Mouse (Mus musculus) layer of hippocampus, adult 18-20 months (tissue): Measurements from ENCODE around the gene Wif1. TPM values are rescaled to one million over a fixed set of nuclear protein-coding genes. Genes with fewer than 3 reads are reported as not detected.

Experiments
- DNase-seq, 2 experiments: peaks; one replicate each; pipeline ENCODE4 v3.0.0; 2022; ENCODE audit warnings: low spot score in 2 of 2
- long read RNA-seq: library from polyadenylated mRNA; stranded (forward); transcript quantifications from one replicate; pipeline ENCODE4 v2.0.0, GENCODE M21; 2021
- total RNA-seq, 2 experiments: library from RNA; stranded (reverse); gene quantifications; 2 replicates each; pipeline ENCODE4 v1.2.3; 2021

Gene Wif1
- total RNA-seq, result 1 to 10 TPM in 1 of 2 experiments, under 1 TPM in 1; 0.62 to 1.2 TPM
- long read RNA-seq, result 0 reads

GRCm38 (mm10) chr10:121033826-121034568 is at the start of gene Wif1:
TSS of gene Wif1 (plus strand) at chr10:121033960.
- peak in 1 of 2 experiments; percentile 46 for DNase-seq

GRCm38 (mm10) chr10:121002135-121002534 is 31.6 kb upstream of the Wif1 start:
- DNase-seq, result no peak

GRCm38 (mm10) chr10:121011496-121011895 is 22.3 kb upstream of the Wif1 start:
- DNase-seq, result no peak

DNA sequence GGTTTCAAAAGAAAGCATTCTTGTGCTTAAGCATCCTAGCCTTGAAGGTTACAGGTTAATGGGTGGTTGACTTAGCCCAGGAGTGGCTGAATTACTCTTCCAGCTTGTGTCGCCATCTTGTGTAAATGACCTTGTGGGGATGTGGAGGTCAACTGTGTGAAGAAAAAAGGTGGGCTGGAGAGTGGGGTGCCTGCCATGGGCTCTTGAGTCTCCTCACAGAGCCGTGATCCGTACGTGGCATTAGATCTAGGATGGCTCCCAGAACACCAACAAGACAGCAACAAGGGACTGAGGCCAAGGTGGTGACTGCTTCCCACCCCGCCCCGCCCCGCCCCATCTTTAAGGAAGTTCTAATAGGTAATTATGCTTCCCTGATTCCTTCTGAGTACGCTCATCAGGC is 17.5 kb upstream of the Wif1 start:
- no peak for DNase-seq

DNA sequence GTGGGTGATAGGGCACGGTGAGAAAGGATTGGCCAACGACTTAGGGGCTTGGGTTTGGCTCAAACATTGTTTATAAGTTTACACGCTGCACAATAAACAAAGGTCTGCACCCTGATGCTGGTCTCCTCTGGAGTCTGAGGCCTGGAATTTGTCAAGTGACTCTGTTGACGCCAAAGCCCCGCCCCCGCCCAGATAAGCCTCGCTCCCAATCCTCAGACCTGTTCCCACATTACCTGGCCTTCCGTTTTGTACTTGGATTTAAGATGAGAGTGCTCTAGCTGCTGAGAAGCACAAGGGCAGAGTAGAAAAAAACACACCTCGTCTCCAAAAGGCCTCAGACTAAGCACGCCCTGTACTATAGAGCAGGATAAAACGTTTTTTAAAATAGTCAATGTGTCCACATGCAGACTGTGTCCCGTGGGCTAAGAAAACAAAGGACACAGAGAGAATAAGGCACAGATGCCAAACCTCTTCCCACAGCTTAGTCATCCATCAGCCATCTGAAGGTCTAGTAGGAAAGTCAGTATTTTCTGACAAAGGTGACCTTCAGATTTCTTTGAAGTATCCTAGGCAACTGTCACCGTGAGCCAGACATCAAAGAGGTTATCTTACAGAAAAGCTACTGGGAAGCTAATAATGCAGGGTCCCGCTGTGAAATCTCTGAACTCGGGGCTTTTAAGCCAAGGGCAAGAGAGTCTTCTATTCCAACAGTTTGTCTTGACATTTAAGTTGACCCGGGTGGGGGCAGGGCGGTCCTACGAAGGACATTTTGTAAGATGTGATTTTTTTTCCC is 16.9 kb upstream of the Wif1 start:
- DNase-seq, result no peak

GRCm38 (mm10) chr10:121022951-121023350 is 10.8 kb upstream of the Wif1 start:
- DNase-seq, result no peak

DNA sequence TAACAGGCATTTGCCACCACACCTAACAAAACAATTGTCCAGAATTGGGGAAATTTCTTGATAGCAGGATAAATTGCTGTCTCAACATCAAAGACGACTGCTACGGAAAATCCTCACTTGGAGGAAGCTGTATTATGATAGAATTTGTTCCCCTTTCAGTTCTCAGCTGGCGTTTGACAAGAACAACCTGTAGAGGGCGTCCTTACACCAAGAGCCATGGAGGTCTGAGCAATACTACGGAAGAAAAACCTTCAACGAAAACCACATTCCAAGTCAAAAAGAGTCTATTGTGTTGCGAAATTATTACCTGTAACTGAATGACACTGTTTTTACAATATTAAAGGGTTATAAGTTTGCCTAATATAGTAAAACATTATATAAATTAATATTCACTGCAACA is 2.0 kb upstream of the Wif1 start:
- DNase-seq, result peak in 1 of 2 experiments; percentile 14

DNA sequence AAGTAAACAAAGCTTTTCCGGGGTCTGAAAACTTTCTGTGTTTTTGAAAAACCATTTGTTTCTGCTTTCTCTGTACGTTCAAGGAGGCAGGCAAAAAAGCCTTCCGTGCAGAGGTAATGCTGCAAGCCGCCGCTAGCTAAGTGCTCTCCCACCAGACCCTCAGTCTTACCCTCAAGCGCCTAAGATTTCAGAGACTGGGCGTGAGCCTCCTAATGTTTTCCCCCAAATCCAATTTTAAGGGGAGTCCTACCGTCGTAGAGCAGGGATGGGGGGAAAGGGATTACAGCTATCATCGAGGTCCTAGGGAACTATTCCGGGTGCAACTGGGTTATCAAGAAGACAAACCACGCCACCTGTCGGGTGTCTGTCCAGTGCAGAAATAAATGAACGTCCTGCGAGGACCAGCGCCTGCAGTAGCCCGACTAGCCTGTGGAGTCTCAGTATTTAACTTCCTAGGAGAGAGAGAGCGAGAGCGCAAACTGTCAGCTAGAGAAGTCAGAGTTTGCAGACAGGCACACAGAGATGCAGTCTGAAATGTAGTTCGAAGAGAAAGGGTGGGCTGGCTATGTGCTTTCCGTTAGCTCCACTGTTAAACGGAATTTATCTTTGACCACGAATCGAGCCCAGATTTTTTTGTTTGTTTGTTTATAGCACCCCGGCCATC is 500 bp upstream of the Wif1 start:
- DNase-seq, result peak; percentile 14 to 40

DNA sequence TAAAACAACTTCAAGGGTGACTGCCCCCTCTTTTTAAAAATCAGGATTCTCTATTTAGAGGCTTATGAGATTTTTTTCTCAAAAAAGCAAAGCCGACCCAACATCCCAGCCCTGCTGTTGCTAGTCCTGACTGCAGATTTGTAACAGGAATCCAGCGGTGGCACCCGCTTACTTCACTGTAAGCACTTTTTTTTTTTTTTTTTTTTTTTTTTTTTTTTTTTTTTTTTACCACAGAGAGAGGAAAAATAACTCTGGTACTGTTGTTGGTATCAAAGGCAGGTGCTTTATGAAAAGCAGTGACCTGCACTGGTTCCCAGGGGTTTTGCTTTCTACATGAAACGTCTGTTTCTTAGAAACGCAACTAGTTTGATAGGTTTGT is 798 bp downstream of the Wif1 start:
- DNase-seq, result no peak

DNA sequence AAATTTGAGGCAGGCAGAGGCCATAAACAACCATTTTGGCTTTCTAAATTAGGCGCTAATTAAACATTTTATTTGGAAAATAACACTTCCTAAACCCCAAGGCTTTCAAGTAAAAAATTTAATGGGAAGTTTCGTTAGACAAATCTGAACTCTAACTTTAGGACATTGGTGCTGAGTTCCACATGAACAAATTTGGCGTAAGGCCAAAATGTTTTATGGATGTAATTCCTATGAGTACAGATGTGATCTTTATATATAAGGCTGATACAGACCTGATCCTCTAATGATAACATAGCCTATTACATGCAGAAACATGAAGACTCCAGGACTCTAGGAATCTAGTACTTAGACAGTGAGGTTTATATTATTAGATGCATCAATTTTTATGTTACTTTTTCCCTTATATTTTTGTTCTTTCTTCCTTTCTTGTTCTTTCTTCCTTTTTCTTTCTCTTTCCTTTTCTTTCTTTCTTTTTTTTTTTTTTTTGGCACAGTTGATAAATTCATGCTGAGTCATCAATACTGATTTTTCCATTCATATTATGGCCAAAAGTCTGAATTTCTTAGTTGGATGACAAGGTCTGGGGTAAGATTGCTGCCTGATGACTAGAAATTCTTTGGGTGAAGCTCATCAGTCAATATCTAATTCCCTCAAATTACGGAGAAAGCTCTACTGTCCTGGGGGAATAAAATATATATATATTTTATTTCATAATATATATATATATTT is 5.0 kb downstream of the Wif1 start:
- DNase-seq, result no peak

DNA sequence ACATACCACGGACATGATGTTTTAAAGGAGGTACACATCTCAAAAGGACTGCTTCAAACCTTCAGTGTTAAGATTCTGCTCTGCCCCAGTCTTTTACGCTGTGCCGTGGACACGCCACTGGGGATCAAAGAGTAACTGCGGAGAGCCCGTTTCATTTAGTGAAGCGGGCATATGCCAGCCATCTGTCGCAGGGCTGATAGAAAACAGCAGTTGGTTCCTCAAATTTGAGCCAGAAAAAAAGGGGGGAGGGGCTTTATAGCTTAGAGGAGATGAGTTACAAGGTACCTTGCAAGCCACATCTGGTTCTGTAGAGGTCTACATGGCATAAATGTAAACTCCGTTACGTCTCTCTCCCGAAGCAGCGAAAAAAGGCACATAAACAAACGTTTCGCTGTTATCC is 7.2 kb downstream of the Wif1 start:
- DNase-seq, result no peak

DNA sequence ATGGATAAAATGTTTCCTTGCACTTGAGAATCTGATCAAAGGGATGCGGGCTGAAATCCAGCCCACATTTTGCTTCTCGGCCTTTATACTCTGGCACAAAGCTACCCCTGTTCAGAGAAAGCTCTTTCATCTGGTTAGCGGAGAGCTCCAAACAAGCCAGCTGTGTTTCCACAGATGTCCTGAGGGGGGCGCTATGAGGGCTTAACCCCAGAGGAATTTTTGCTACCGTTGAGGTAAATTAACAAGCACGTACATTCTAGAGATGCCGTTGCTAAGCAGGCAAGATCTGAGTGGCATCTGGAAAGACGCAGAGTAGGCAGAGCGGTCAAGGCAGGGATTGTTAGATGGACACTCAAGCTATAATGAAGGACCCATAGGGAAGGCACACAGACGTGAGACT is 13.7 kb downstream of the Wif1 start:
- no peak for DNase-seq

DNA sequence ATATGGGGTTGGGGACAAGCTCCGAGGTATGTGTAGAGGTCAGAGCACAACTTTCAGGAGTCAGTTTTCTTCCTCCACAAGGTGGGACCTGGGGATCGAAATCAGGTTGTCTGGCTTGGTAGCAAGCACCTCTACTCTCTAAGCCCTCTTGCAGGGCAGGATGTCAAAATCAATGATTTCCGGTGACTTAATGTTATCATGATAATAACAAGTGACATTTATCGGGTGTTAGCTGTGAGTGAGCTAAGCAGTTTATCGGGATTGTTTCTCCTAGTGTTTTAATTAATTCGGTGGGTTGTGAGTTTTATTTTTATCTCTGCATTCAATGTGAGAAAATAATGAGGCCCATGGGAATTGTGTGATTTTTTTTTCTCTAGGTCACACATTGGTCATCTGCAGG is 18.3 kb downstream of the Wif1 start:
- DNase-seq, result no peak

- peak in 1 of 2 experiments; percentile 16 for DNase-seq
Observed at GRCm38 (mm10) chr10:121055452-121056188, 21.9 kb downstream of the Wif1 start.

- no peak for DNase-seq
Observed at GRCm38 (mm10) chr10:121056823-121057222, 23.1 kb downstream of the Wif1 start.

DNA sequence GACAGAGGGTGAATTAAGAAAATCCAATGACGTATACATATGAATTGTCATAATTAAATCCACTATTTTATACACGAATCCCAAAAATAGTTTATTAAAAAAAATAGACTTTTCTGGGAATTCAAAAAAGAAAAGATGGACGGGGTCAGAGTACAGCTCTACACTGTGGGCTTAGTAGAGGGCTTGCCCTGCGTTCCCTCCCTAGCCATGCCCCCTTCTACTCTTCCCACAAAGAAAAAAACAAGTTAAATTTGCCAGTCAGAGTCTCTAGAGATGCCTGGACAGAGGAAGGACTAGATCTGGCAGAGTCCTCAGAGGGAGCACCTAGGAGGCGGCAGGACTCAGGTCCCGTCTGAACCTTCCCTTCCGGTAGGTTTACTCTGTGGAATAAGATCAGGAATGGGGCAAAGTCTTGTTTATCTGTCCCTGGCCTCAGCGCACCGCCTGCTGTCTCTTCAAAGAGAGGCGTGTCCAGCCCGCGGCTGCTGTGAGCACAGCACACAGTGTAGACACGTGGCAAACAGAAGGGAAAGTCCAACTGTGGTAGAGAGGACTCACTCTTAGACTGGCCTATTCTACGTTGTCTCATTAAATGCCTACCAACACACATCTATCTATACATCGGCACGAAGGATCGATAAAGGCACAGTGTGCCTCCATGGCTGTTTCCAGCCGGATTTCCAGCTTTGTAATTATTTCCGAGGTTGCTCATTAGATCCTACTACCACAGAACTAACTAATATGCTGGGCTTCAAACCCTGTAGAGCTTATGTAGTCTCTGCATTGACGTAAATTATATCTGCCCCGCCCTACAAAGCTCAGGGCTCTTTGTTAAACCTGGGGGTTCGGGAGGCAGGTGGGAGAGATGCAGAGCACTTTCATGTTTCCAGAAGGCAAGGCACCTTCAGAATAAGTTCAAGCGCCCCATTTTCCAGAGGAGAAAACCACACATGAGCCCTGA is 25.6 kb downstream of the Wif1 start:
- no peak for DNase-seq

DNA sequence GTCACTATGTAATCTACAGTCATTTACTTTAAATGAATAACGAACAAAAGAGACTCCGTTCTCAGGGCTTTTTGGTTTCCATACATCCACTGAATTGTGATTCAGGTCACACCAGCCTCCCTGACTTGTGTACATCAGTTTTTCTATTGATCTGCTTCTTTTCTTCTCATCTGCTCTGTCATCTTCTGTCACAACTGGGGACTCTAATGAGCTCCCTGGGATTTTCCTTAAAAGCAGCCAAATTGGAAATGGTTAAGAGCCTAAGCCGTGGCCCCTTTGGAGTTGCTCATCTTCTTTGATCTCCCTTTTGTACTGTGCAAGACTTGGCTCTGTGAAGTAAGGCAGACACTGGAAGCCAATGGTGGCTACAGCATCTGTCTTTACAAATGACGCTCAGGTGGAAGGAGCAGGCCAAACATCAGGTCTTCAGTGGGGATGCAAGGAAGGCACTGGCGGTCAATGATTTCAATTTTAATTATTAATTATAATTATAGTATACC is 27.6 kb downstream of the Wif1 start:
- no peak for DNase-seq

- no peak for DNase-seq
Observed at GRCm38 (mm10) chr10:121062704-121063103, 28.9 kb downstream of the Wif1 start.

DNA sequence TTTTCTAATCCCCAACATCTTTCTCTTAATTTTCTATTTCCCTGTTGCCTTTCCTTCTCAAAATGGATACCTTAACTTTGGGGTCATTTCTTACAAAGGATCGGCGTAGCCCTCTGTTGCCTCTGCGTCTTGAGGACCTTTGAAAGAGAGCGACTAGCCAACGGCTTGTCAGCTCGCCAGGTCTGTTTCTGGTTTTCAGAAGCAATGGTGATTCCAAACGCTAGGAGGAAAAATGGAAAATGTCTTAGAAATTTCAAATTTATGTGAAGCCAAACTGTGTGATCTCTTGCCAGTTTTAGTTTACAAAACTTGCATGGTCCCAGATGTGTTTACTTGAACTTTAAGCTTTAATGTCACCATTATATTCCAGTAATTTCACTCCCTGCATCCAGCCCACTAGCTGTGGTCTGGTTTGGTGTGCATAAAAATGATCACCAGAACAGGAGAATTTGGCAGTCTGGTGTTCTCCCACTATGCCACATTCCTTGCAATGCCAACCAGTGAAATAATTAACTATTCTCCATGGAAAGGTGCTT is 33.7 kb downstream of the Wif1 start:
- DNase-seq, result no peak
